Mouse (Mus musculus) liver, embryonic 14.5 days (tissue): ENCODE results near the gene Gch1. TPM values are rescaled to one million over a fixed set of nuclear protein-coding genes. Genes with fewer than 3 reads are reported as not detected.

ENCODE experiments used
- ATAC-seq: fragments of 200-750 bp; cut with Nextera tagmentation; 2 replicates; pipeline ENCODE4 v1.8.0; 2017; ENCODE audit warnings: moderate number of reproducible peaks, mild to moderate bottlenecking, moderate library complexity; ENCODE audit not compliant: insufficient read depth
- DNase-seq, 3 experiments: peaks; one replicate each; pipeline ENCODE4 v3.0.0-alpha.2; 2012 to 2013; ENCODE audit warnings: low read depth in 3 of 3, low spot score in 3 of 3
- H3K27ac ChIP-seq: fragments of 300-500 bp; sonication (generic); 2 replicates; pipeline ENCODE4 v1.5.1; 2014; ENCODE audit warnings: moderate library complexity, mild to moderate bottlenecking, control low read depth, inconsistent platforms
- H3K27me3 ChIP-seq: fragments of 300-500 bp; sonication (generic); 2 replicates; pipeline ENCODE4 v1.6.1; 2014; ENCODE audit warnings: mild to moderate bottlenecking, low read length, moderate library complexity; ENCODE audit not compliant: control insufficient read depth, insufficient read depth
- H3K36me3 ChIP-seq: fragments of 300-500 bp; sonication (generic); replicated peaks from 2 replicates; pipeline ENCODE4 v1.6.1; 2014; ENCODE audit warnings: low read depth; ENCODE audit not compliant: control insufficient read depth, insufficient read depth
- H3K4me1 ChIP-seq, 2 experiments: fragments of 200-500 bp in 1 of 2; fragments of 300-500 bp in 1 of 2; sonication (generic) in 1 of 2; replicated peaks; 2 replicates each; pipeline ENCODE4 v1.6.1; 2012 to 2014; ENCODE audit warnings: antibody characterized with exemption in 1 of 2, inconsistent platforms in 1 of 2, low read length in 1 of 2; ENCODE audit not compliant: control insufficient read depth in 2 of 2, insufficient read depth in 2 of 2
- H3K4me2 ChIP-seq: fragments of 300-500 bp; sonication (generic); 2 replicates; pipeline ENCODE4 v1.6.1; 2014; ENCODE audit warnings: low read depth, mild to moderate bottlenecking, control low read depth, moderate library complexity
- H3K4me3 ChIP-seq, 2 experiments: fragments of 200-500 bp in 1 of 2; fragments of 300-500 bp in 1 of 2; sonication (generic) in 1 of 2; 2 replicates each; pipeline ENCODE4 v1.5.1; 2012 to 2014; ENCODE audit warnings: low read depth in 2 of 2, low read length in 2 of 2, mild to moderate bottlenecking in 2 of 2, control low read depth in 1 of 2, inconsistent platforms in 1 of 2, moderate library complexity in 1 of 2; ENCODE audit not compliant: insufficient read depth in 1 of 2
- H3K9ac ChIP-seq: fragments of 300-500 bp; sonication (generic); replicated peaks from 2 replicates; pipeline ENCODE4 v1.6.1; 2014; ENCODE audit warnings: mild to moderate bottlenecking, control low read depth, moderate library complexity
- H3K9me3 ChIP-seq: fragments of 300-500 bp; sonication (generic); 2 replicates; pipeline ENCODE4 v1.6.1; 2016; ENCODE audit warnings: low read length, mixed read lengths; ENCODE audit not compliant: control insufficient read depth
- CTCF ChIP-seq: IDR thresholded peaks from 2 replicates; pipeline ENCODE4 v1.5.1; 2016; ENCODE audit warnings: antibody characterized with exemption, low read depth, control low read depth
- EP300 ChIP-seq: IDR thresholded peaks from 2 replicates; pipeline ENCODE4 v1.6.1; 2016; ENCODE audit warnings: antibody characterized with exemption, low read depth
- WGBS: fragments of 180-500 bp; shearing (Covaris S2); extraction: QIAGEN DNeasy Blood & Tissue Kit; methylation state at CpG from one replicate; pipeline ENCODE4 v1.1.7; 2014; ENCODE audit not compliant: insufficient replicate concordance; 5-methylcytosine and 5-hydroxymethylcytosine counted together
- polyA plus RNA-seq, 2 experiments: library from polyadenylated mRNA; depleted of rRNA in 1 of 2; stranded (reverse) in 1 of 2; unstranded in 1 of 2; fragments of >200 nt; fragmentation: Nextera tagmentation in 1 of 2; extraction: Ambion mirVana in 1 of 2; gene quantifications; 2 replicates each; pipeline versions ENCODE4 v1.2.1 to v1.2.3; 2012 to 2014

The Gch1 gene
- polyA plus RNA-seq, 2 experiments: 2.4 to 3.8 TPM

GRCm38 (mm10) chr14:47107461-47107860, 81.8 kb downstream of the Gch1 start:
- ATAC-seq (no peak), DNase-seq (no peak)
- Histone ChIP-seq H3K4me3 (no peak overlapping the region), H3K27ac (no peak overlapping the region), H3K36me3 (no peaks in the 10 kb centered on the region), H3K4me2 (no peak overlapping the region), H3K9me3 (no peaks in the 10 kb centered on the region), H3K4me1 (no peaks in the 10 kb centered on the region), H3K27me3 (no peaks in the 10 kb centered on the region), H3K9ac (no peak overlapping the region)
- TF ChIP-seq EP300: no peak
- TF ChIP-seq CTCF: no peak
- 31% methylated on average over 3 of the region's 3 CpGs for whole genome bisulfite sequencing

- DNase-seq: no peak
- no peaks in the 10 kb centered on the region for H3K27me3 ChIP-seq
- no peak for ATAC-seq
- H3K36me3 ChIP-seq: no peaks in the 10 kb centered on the region
- H3K9ac ChIP-seq: no peak overlapping the region
- no peak overlapping the region for H3K4me2 ChIP-seq
- H3K27ac ChIP-seq: no peak overlapping the region
- 69% methylated on average over 3 of the region's 3 CpGs for WGBS
- no peak overlapping the region for H3K4me3 ChIP-seq
- H3K9me3 ChIP-seq: no peaks in the 10 kb centered on the region
- TF ChIP-seq CTCF (no peak), EP300 (no peak)
- H3K4me1 ChIP-seq: no peaks in the 10 kb centered on the region
These were observed 83.5 kb downstream of the Gch1 start for GRCm38 (mm10) chr14:47105755-47106154.

GRCm38 (mm10) chr14:47105174-47105557, 84.0 kb downstream of the Gch1 start:
- ATAC-seq (no peak), DNase-seq (no peak)
- 60% methylated on average over 3 of the region's 3 CpGs for WGBS
- H3K4me2 ChIP-seq: no peak overlapping the region; the same call in 1 of the 2 replicates
- H3K4me1 ChIP-seq: no peaks in the 10 kb centered on the region
- H3K4me3 ChIP-seq: no peak overlapping the region
- H3K27ac ChIP-seq: no peak overlapping the region
- no peaks in the 10 kb centered on the region for H3K27me3 ChIP-seq
- no peak overlapping the region for H3K9ac ChIP-seq
- no peaks in the 10 kb centered on the region for H3K36me3 ChIP-seq
- H3K9me3 ChIP-seq: no peaks in the 10 kb centered on the region
- TF ChIP-seq CTCF (no peak), EP300 (no peak)

- no peak for DNase-seq
- H3K27ac ChIP-seq: no peak overlapping the region
- no peak for TF ChIP-seq CTCF
- TF ChIP-seq EP300: no peak
- H3K4me3 ChIP-seq: no peak overlapping the region
- H3K36me3 ChIP-seq: no peaks in the 10 kb centered on the region
- H3K4me2 ChIP-seq: peak overlapping the region; percentile 40
- no peak overlapping the region for H3K9ac ChIP-seq
- no peaks in the 10 kb centered on the region for H3K9me3 ChIP-seq
- H3K27me3 ChIP-seq: no peaks in the 10 kb centered on the region
- WGBS: 45% methylated on average over 19 of the region's 19 CpGs
- H3K4me1 ChIP-seq: no peaks in the 10 kb centered on the region
- no peak for ATAC-seq
These were observed 84.7 kb downstream of the Gch1 start for GRCm38 (mm10) chr14:47104246-47105173.

Other genes starting within 250 kb of the Gch1 start
- gene Wdhd1, start 87.4 kb upstream of the Gch1 start, polyA plus RNA-seq (2012; rRNA removed): 20.5 and 34.9 TPM in 2 replicates
- 33.8 and 40.9 TPM in 2 replicates for gene Wdhd1, start 87.4 kb upstream of the Gch1 start, polyA plus RNA-seq (2014; fragmentation: Nextera tagmentation; extraction: Ambion mirVana)
- gene Socs4, start 87.5 kb upstream of the Gch1 start, polyA plus RNA-seq (2012; rRNA removed): 3.8 and 5.2 TPM in 2 replicates
- 3.0 and 3.1 TPM in 2 replicates for gene Socs4, start 87.5 kb upstream of the Gch1 start, polyA plus RNA-seq (2014; fragmentation: Nextera tagmentation; extraction: Ambion mirVana)
- gene Mapk1ip1l, start 108.9 kb upstream of the Gch1 start, polyA plus RNA-seq (2012; rRNA removed): 19.1 TPM in 2 replicates
- 26.3 and 30.7 TPM in 2 replicates for gene Mapk1ip1l, start 108.9 kb upstream of the Gch1 start, polyA plus RNA-seq (2014; fragmentation: Nextera tagmentation; extraction: Ambion mirVana)
- 11.7 and 16.3 TPM in 2 replicates for gene Lgals3, start 178.3 kb upstream of the Gch1 start, polyA plus RNA-seq (2012; rRNA removed)
- gene Lgals3, start 178.3 kb upstream of the Gch1 start, polyA plus RNA-seq (2014; fragmentation: Nextera tagmentation; extraction: Ambion mirVana): 27.4 and 40.5 TPM in 2 replicates
- gene Dlgap5, start 229.0 kb upstream of the Gch1 start, polyA plus RNA-seq (2012; rRNA removed): 35.3 and 42.5 TPM in 2 replicates
- 46.2 and 51.4 TPM in 2 replicates for gene Dlgap5, start 229.0 kb upstream of the Gch1 start, polyA plus RNA-seq (2014; fragmentation: Nextera tagmentation; extraction: Ambion mirVana)